Mouse (Mus musculus) thymus, adult 2 months (tissue): Measurements from ENCODE around the gene Rabggtb.

Experiments used
- CTCF ChIP-seq: fragments of 200-500 bp; IDR thresholded peaks from 2 replicates; pipeline ENCODE4 v1.5.1; 2012; ENCODE audit warnings: mild to moderate bottlenecking, control low read depth, low read length, moderate library complexity, borderline replicate concordance; ENCODE audit not compliant: control insufficient read depth, poor library complexity, insufficient read depth; ENCODE audit errors: extremely low read depth
- POLR2A ChIP-seq: fragments of 200-500 bp; IDR thresholded peaks from 2 replicates; pipeline ENCODE4 v1.6.1; 2012; ENCODE audit warnings: mild to moderate bottlenecking, low read length, control low read depth, moderate library complexity; ENCODE audit not compliant: control insufficient read depth, poor library complexity, insufficient read depth; ENCODE audit errors: extremely low read depth

- no peak for TF ChIP-seq CTCF
- TF ChIP-seq POLR2A = no peak
Observed at GRCm38 (mm10) chr3:153935878-153936277, 23.1 kb upstream of the Rabggtb start.
